Mouse (Mus musculus) G1E (cell line): Measurements from ENCODE around the gene Slc39a1. TPM values are rescaled to one million over a fixed set of nuclear protein-coding genes. Genes with fewer than 3 reads are reported as not detected.
"Not testable (repeated sequence)": the region's sequence is repeated elsewhere in the genome, so short reads cannot be mapped to it uniquely, and the experiment has no call there.

Experiments
- ATAC-seq: 2 replicates; pipeline ENCODE4 v1.8.0; 2016; ENCODE audit warnings: mild to moderate bottlenecking; ENCODE audit not compliant: insufficient number of reproducible peaks, poor library complexity, low FRiP score, severe bottlenecking; ENCODE audit errors: extremely low read depth
- DNase-seq: peaks from one replicate; pipeline ENCODE4 v3.0.0; 2012; ENCODE audit warnings: low spot score
- H3K27me3 ChIP-seq: 2 replicates; pipeline ENCODE4 v1.6.1; 2012; ENCODE audit warnings: mild to moderate bottlenecking, low read length, inconsistent platforms; ENCODE audit not compliant: insufficient read depth
- H3K36me3 ChIP-seq: replicated peaks from 2 replicates; pipeline ENCODE3; 2012; ENCODE audit warnings: mild to moderate bottlenecking, inconsistent platforms
- H3K4me1 ChIP-seq: 2 replicates; pipeline ENCODE4 v1.6.1; 2012; ENCODE audit warnings: low read depth, low read length, inconsistent platforms, mixed read lengths; ENCODE audit not compliant: insufficient read depth
- H3K4me3 ChIP-seq: 2 replicates; pipeline ENCODE4 v1.5.1; 2012; ENCODE audit warnings: low read depth, mild to moderate bottlenecking, inconsistent platforms, low read length, moderate library complexity, mixed read lengths
- H3K9me3 ChIP-seq: replicated peaks from 2 replicates; pipeline ENCODE4 v1.6.1; 2012; ENCODE audit warnings: inconsistent platforms
- CTCF ChIP-seq: IDR thresholded peaks from 2 replicates; pipeline ENCODE4 v1.5.1; 2012; ENCODE audit warnings: low read depth, low read length, inconsistent platforms, mixed read lengths
- GATA1 ChIP-seq: IDR thresholded peaks from 2 replicates; pipeline ENCODE4 v1.6.1; 2012; ENCODE audit warnings: borderline replicate concordance, low read length, inconsistent platforms, mixed read lengths
- GATA2 ChIP-seq: IDR thresholded peaks from 2 replicates; pipeline ENCODE4 v1.6.1; 2012; ENCODE audit warnings: low read depth, low read length, inconsistent platforms, borderline replicate concordance
- POLR2AphosphoS5 ChIP-seq: IDR thresholded peaks from 2 replicates; pipeline ENCODE4 v1.6.1; 2012; ENCODE audit warnings: low read depth, low read length, inconsistent platforms; ENCODE audit not compliant: insufficient replicate concordance
- TAL1 ChIP-seq: conservative IDR thresholded peaks from 2 replicates; pipeline ENCODE4 v1.6.1; 2012; ENCODE audit warnings: low read depth, low read length, inconsistent platforms, mixed read lengths
- polyA plus RNA-seq: library from polyadenylated mRNA; stranded (reverse); fragments of >175 nt; gene quantifications from 2 replicates; pipeline ENCODE4 v1.2.3, GENCODE M21; 2012
- total RNA-seq, 2 experiments: library from RNA; stranded (forward) in 1 of 2; stranded (reverse) in 1 of 2; fragments of 200-1000 nt in 1 of 2; fragments of >200 nt in 1 of 2; fragmentation: Nextera tagmentation in 1 of 2; gene quantifications; 2 replicates each; pipeline ENCODE4 v1.2.3; 2014 to 2017

Slc39a1 gene
- total and polyA plus RNA-seq, 3 experiments, result 15.6 to 38.0 (median 31.8) TPM

GRCm38 (mm10) chr3:90248746-90249100, 751 bp downstream of the Slc39a1 start:
- peaks cover 30% of the 10 kb centered on the region for H3K36me3 ChIP-seq
- ATAC-seq, result 0 out of 2 replicates have a peak, but pooled peaks have one; percentile 9
- no peaks in the 10 kb centered on the region for H3K27me3 ChIP-seq
- peaks cover 48% of the 10 kb centered on the region for H3K4me1 ChIP-seq
- no peak for TF ChIP-seq POLR2AphosphoS5
- TF ChIP-seq TAL1, result no peak
- no peak for TF ChIP-seq GATA2
- no peak for TF ChIP-seq CTCF
- TF ChIP-seq GATA1, result no peak
- DNase-seq, result peak; percentile 37
- no peaks in the 10 kb centered on the region for H3K9me3 ChIP-seq
- peak overlapping the region; percentile 75 for H3K4me3 ChIP-seq

- no peak for TF ChIP-seq GATA1
- no peak for ATAC-seq
These were observed 2.8 kb downstream of the Slc39a1 start for GRCm38 (mm10) chr3:90250791-90251190.

GRCm38 (mm10) chr3:90251731-90252226, 3.8 kb downstream of the Slc39a1 start:
- DNase-seq, ATAC-seq, H3K27me3 ChIP-seq, H3K4me3 ChIP-seq, H3K9me3 ChIP-seq: not testable (repeated sequence)
- Histone ChIP-seq H3K36me3 (peaks cover 40% of the 10 kb centered on the region), H3K4me1 (peaks cover 46% of the 10 kb centered on the region)

More at GRCm38 (mm10) chr3:90250791-90251190, 2.8 kb downstream of the Slc39a1 start:
- Histone ChIP-seq H3K27me3 (no peaks in the 10 kb centered on the region), H3K9me3 (no peaks in the 10 kb centered on the region), H3K4me3 (no peak overlapping the region), H3K4me1 (peaks cover 48% of the 10 kb centered on the region), H3K36me3 (peaks cover 30% of the 10 kb centered on the region)
- no peak for DNase-seq

DNA sequence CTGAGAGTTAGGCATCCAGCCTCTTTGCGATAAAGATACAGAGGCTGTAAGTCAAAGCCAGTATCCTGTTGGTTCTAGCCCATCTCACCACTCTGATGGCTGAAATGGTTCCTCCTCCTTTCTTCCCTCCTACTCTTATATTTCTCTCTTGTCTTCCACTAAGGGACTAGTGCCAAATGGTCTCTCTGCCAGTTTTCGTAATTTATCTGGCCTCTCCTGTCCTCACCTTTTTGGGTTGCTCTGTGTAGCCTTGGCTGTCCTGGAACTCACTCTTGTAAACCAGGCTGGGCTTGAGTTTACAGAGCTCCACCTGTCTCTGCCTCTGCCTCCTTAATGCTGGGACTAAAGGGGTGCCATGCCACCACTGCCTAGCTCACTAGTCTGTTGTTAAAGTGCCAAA, 4.7 kb downstream of the Slc39a1 start:
- not testable (repeated sequence) for H3K4me3 ChIP-seq, H3K9me3 ChIP-seq, H3K27me3 ChIP-seq, ATAC-seq, DNase-seq
- peaks cover 49% of the 10 kb centered on the region for H3K36me3 ChIP-seq
- H3K4me1 ChIP-seq, result peaks cover 42% of the 10 kb centered on the region

DNA sequence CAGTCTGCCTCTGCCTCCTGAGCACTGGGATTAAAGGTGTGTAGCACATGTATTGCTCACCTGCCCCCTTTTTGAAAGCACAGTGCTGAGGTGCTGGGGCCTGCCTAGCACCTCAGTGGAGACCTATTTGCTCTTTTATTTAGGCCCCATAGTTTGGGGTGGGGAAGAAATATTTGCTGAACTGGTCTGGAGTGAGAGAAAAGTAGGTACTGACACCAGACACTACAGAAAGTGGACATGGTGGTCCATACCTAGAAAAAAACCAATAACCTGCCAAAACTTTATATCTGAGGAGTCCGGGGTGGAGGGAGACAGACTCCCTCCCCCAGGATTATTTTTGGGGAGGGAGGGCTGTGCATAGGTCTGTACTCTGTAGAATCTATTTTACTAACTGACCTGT, 5.2 kb downstream of the Slc39a1 start:
- H3K36me3 ChIP-seq, result peaks cover 54% of the 10 kb centered on the region
- not testable (repeated sequence) for H3K27me3 ChIP-seq, H3K4me3 ChIP-seq, DNase-seq, H3K9me3 ChIP-seq, ATAC-seq
- peaks cover 39% of the 10 kb centered on the region for H3K4me1 ChIP-seq

DNA sequence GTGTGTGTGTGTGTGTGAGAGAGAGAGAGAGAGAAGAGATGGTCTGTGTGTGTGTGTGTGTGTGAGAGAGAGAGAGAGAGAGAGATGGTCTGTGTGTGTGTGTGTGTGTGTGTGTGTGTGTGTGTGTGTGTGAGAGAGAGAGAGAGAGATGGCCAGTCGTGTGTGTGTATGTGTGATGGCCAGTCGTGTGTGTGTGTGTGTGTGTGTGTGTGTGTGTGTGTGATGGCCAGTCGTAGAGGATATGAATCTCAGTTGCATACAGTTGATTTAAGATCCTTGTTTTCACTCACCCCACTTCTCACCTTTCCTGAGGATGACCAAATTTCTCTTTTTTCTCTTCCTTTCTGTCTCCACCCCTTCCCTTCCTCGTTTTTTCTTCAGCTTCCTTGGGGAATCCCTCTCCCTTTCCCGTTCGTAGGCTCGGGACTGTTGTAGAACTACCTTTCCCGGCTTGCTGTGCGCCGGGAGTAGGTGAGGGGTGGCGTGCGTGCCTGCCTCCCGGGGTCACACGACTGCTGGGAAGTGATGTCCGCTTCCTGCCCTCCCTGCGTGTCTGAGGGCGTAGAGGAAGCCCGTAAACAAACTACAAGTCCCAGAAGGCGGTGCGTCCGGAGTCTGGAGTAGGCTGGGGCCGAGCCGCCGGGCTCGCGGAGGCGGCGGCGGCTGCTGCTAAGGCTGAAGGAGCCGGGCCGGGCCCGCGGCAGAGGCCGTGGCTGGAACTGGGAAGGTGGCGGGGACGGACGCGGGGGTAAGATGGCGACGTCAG, 5.9 kb downstream of the Slc39a1 start, which contains the start of gene Crtc2:
Gene Crtc2 (plus strand): TSS at position 511 of the 766 bp plus-strand sequence.
- peaks cover 34% of the 10 kb centered on the region for H3K4me1 ChIP-seq
- TF ChIP-seq POLR2AphosphoS5, result no peak
- no peak for TF ChIP-seq GATA2
- TF ChIP-seq CTCF, result no peak
- no peak for TF ChIP-seq TAL1
- H3K9me3 ChIP-seq, result no peaks in the 10 kb centered on the region
- ATAC-seq (peak; percentile 99), DNase-seq (peak; percentile 96)
- peak within 1 kb of the TSS; percentile 99 for H3K4me3 ChIP-seq
- no peaks in the 10 kb centered on the region for H3K27me3 ChIP-seq
- peaks cover 61% of the 10 kb centered on the region for H3K36me3 ChIP-seq

DNA sequence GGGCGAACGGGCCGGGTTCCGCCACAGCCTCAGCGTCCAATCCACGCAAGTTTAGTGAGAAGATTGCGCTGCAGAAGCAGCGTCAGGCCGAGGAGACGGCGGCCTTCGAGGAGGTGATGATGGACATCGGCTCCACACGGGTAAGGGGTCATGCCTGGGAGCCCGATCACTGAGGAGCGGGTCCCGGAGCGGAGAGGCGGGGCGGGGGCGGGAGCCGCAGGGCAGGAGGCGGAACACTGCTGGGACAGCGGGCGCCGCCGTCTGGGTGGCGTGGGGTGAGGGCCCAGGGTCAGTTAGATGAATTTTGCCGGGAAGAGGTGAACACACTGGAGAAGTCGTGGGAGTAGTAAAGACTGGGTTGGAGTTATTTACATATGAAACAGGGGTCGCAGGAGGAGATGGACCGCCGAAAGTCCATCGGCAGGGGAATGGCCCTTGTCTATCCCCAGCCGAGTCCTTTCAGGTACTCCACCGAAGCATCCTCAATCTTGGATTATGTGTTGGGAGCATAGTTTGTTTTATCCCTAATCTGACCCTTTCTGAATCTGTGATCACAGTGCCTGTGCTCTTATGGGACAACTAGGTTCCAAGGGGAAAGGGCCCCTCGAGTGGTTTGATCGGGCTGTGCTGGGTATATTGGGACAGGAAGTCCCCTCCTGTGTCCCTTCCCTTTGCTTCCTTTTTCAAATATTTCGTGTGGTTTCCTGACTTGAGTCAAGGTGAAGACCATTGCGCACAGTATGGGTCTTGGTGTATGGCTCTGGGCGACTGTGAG, 6.6 kb downstream of the Slc39a1 start:
- Histone ChIP-seq H3K36me3 (peaks cover 63% of the 10 kb centered on the region), H3K9me3 (no peaks in the 10 kb centered on the region), H3K4me1 (peaks cover 28% of the 10 kb centered on the region), H3K27me3 (no peaks in the 10 kb centered on the region), H3K4me3 (peak overlapping the region; percentile 99)
- ATAC-seq (no peak), DNase-seq (peak; percentile 49)
- TF ChIP-seq CTCF, result no peak
- no peak for TF ChIP-seq TAL1
- no peak for TF ChIP-seq GATA1
- TF ChIP-seq GATA2, result no peak
- no peak for TF ChIP-seq POLR2AphosphoS5
